Comparison of ENCODE assay signal across 8 mouse cellular contexts in genomic region chr1:63953229-63953883, GRCm38 (mm10).
A peak's percentile ranks its signal among the peaks of the same experiment; 100 is the strongest.
DNase-seq lines count a peak whose midpoint lies in the region; ATAC-seq and TF ChIP-seq lines count a peak whose summit lies in the region.

No protein-coding gene starts in this region.

- H3K27ac ChIP-seq in kidney, embryonic 14.5 days (ENCODE audit: low read depth, low read length), result no peak overlapping the region
- H3K27ac ChIP-seq in limb, embryonic 13.5 days, result no peak overlapping the region
- H3K27ac ChIP-seq in neural tube, embryonic 11.5 days (ENCODE audit: low read depth, low read length), result no peak overlapping the region
- H3K27ac ChIP-seq in thymus, adult 2 months (ENCODE audit: control insufficient read depth, insufficient read depth, low read length), result no peak overlapping the region

- H3K27me3 ChIP-seq in kidney, embryonic 14.5 days (ENCODE audit: control insufficient read depth, insufficient read depth, low read length), result no peaks in the 10 kb centered on the region
- H3K27me3 ChIP-seq in limb, embryonic 13.5 days, result no peaks in the 10 kb centered on the region
- no peaks in the 10 kb centered on the region for H3K27me3 ChIP-seq in neural tube, embryonic 11.5 days (ENCODE audit: control insufficient read depth, insufficient read depth, low read length)
- H3K27me3 ChIP-seq in thymus, adult 2 months (ENCODE audit: control insufficient read depth, insufficient read depth, low read length), result no peaks in the 10 kb centered on the region

- peak; percentile 79; the same call in 1 of the 2 replicates for TF ChIP-seq CTCF in thymus, adult 2 months (IDR thresholded peaks at IDR 0.05; ENCODE audit: borderline replicate concordance, control insufficient read depth, extremely low read depth, insufficient read depth, low read length, poor library complexity)

- H3K9me3 ChIP-seq in kidney, embryonic 14.5 days (ENCODE audit: control insufficient read depth, low read length), result no peaks in the 10 kb centered on the region
- no peaks in the 10 kb centered on the region for H3K9me3 ChIP-seq in limb, embryonic 13.5 days
- H3K9me3 ChIP-seq in neural tube, embryonic 11.5 days (ENCODE audit: control insufficient read depth, low read length), result no peaks in the 10 kb centered on the region

- no peaks in the 10 kb centered on the region for H3K36me3 ChIP-seq in kidney, embryonic 14.5 days (ENCODE audit: control insufficient read depth, insufficient read depth, low read length)
- H3K36me3 ChIP-seq in limb, embryonic 13.5 days, result no peaks in the 10 kb centered on the region
- H3K36me3 ChIP-seq in neural tube, embryonic 11.5 days (ENCODE audit: control insufficient read depth, insufficient read depth, low read length), result no peaks in the 10 kb centered on the region
- no peaks in the 10 kb centered on the region for H3K36me3 ChIP-seq in thymus, adult 2 months (ENCODE audit: control insufficient read depth, insufficient read depth, low read length)

- H3K4me3 ChIP-seq in kidney, embryonic 14.5 days (ENCODE audit: low read length), result no peak overlapping the region
- no peak overlapping the region for H3K4me3 ChIP-seq in limb, embryonic 13.5 days
- H3K4me3 ChIP-seq in neural tube, embryonic 11.5 days (ENCODE audit: low read depth, low read length), result no peak overlapping the region
- no peak overlapping the region for H3K4me3 ChIP-seq in thymus, adult 2 months (ENCODE audit: control insufficient read depth, insufficient read depth, low read length)

- ATAC-seq in kidney, embryonic 14.5 days (ENCODE audit: low FRiP score, low TSS enrichment), result peak; percentile 49; the same call in 1 of the 2 replicates
- peak; percentile 66; the same call in 1 of the 2 replicates for ATAC-seq in limb, embryonic 13.5 days (ENCODE audit: low FRiP score, low read depth)
- peak; percentile 31; the same call in 1 of the 2 replicates for ATAC-seq in neural tube, embryonic 11.5 days (ENCODE audit: insufficient read depth, low FRiP score, low TSS enrichment)

- peak; percentile 24 for DNase-seq in ovary, postnatal 14 days (ENCODE audit: low spot score)
- no peak for DNase-seq in ovary, postnatal 10 days (ENCODE audit: low spot score)
- DNase-seq in embryo, embryonic 10.5 days (ENCODE audit: low spot score), result peak; percentile 59
- peak; percentile 23 to 47 for DNase-seq in heart, adult 9 months (ENCODE audit: low spot score in 2 of 2)
- peak; percentile 44 for DNase-seq in neural tube, embryonic 11.5 days (ENCODE audit: low spot score)
- peak; percentile 74 for DNase-seq in thymus, adult 2 months

- H3K9ac ChIP-seq in kidney, embryonic 14.5 days (ENCODE audit: low read depth, low read length), result no peak overlapping the region
- no peak overlapping the region for H3K9ac ChIP-seq in limb, embryonic 13.5 days
- H3K9ac ChIP-seq in neural tube, embryonic 11.5 days (ENCODE audit: low read length), result no peak overlapping the region

- no peak overlapping the region for H3K4me2 ChIP-seq in kidney, embryonic 14.5 days (replicated peaks; ENCODE audit: low read depth, low read length)
- H3K4me2 ChIP-seq in limb, embryonic 13.5 days (replicated peaks), result peak overlapping the region; percentile 38; the same call in 1 of the 2 replicates
- H3K4me2 ChIP-seq in neural tube, embryonic 11.5 days (ENCODE audit: low read depth), result no peak overlapping the region

- 61% methylated on average over 18 of the region's 18 CpGs for WGBS in kidney, embryonic 14.5 days
- WGBS in limb, embryonic 13.5 days, result 51% methylated on average over 18 of the region's 18 CpGs
- WGBS in neural tube, embryonic 11.5 days, result 69% methylated on average over 18 of the region's 18 CpGs
- 48% methylated on average over 18 of the region's 18 CpGs for WGBS in thymus, adult 2 months

- no peak for TF ChIP-seq POLR2A in thymus, adult 2 months (IDR thresholded peaks at IDR 0.05; ENCODE audit: control insufficient read depth, extremely low read depth, insufficient read depth, low read length, poor library complexity)

- no peaks in the 10 kb centered on the region for H3K4me1 ChIP-seq in kidney, embryonic 14.5 days (ENCODE audit: control insufficient read depth, insufficient read depth, low read length)
- H3K4me1 ChIP-seq in limb, embryonic 13.5 days, result peaks cover 4% of the 10 kb centered on the region
- H3K4me1 ChIP-seq in neural tube, embryonic 11.5 days (ENCODE audit: control insufficient read depth, insufficient read depth, low read length), result no peaks in the 10 kb centered on the region
- H3K4me1 ChIP-seq in thymus, adult 2 months (replicated peaks; ENCODE audit: control insufficient read depth, insufficient read depth, low read length), result no peaks in the 10 kb centered on the region; the same call in 1 of the 2 replicates
